In the genomic region with DNA sequence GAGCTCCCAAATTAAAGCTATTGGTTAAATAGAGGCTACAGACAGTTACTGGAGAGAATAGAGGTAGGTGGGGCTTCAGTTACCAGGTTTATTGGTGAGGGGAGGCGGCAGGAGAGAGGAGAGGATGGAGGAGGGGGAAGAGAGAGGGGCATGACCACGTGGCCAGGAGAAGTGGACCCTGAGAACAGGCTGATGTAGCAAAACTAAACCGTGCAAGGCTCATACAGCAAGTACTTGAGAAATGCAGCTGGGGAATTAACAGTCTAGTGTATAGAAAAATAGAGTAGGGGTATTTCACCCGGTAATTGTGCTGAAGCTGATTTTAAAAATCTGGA, we compare ENCODE assay signal across 10 mouse cellular contexts. TPM values are rescaled to one million over a fixed set of nuclear protein-coding genes. Genes with fewer than 3 reads are reported as not detected.
DNase-seq lines count a peak whose midpoint lies in the region; ATAC-seq and TF ChIP-seq lines count a peak whose summit lies in the region.
"Had no signal": no experiment of that assay in that cellular context is flagged by ENCODE, and none has a peak within 500 bp of the region (broad histone marks: within the 10 kb centered on the region; RNA-seq: fewer than 3 reads in every experiment).

No protein-coding gene starts in this region.

- no peak for TF ChIP-seq POLR2A in kidney, adult 2 months (IDR thresholded peaks at IDR 0.05; ENCODE audit: low read depth, low read length)

- TF ChIP-seq CTCF in kidney, adult 2 months (conservative IDR thresholded peaks at IDR 0.05; ENCODE audit: insufficient read depth, insufficient read length, low read depth, low read length): no peak

- H3K36me3 ChIP-seq in kidney, embryonic 15.5 days: no peaks in the 10 kb centered on the region
- no peaks in the 10 kb centered on the region for H3K36me3 ChIP-seq in kidney, adult 2 months (ENCODE audit: control insufficient read depth, insufficient read depth, low read length)
- no peaks in the 10 kb centered on the region for H3K36me3 ChIP-seq in embryonic facial prominence, embryonic 10.5 days (replicated peaks)
- no peaks in the 10 kb centered on the region for H3K36me3 ChIP-seq in hindbrain, embryonic 12.5 days
- no peaks in the 10 kb centered on the region for H3K36me3 ChIP-seq in liver, embryonic 15.5 days (replicated peaks)

- ATAC-seq in kidney, embryonic 15.5 days (replicated peaks; ENCODE audit: low FRiP score): peak; percentile 47; the same call in 1 of the 2 replicates
- ATAC-seq in hindbrain, embryonic 12.5 days (ENCODE audit: low FRiP score): no peak
- ATAC-seq in liver, embryonic 15.5 days (ENCODE audit: insufficient read depth): no peak

- no peaks in the 10 kb centered on the region for H3K9me3 ChIP-seq in kidney, embryonic 15.5 days (replicated peaks)
- H3K9me3 ChIP-seq in embryonic facial prominence, embryonic 10.5 days: no peaks in the 10 kb centered on the region
- H3K9me3 ChIP-seq in hindbrain, embryonic 12.5 days (replicated peaks): no peaks in the 10 kb centered on the region
- H3K9me3 ChIP-seq in liver, embryonic 15.5 days (replicated peaks): no peaks in the 10 kb centered on the region

- no peak overlapping the region for H3K27ac ChIP-seq in kidney, embryonic 15.5 days
- no peak overlapping the region for H3K27ac ChIP-seq in kidney, adult 2 months (ENCODE audit: insufficient read depth, low read depth, low read length)
- peak overlapping the region; percentile 8; the same call in 1 of the 2 replicates for H3K27ac ChIP-seq in embryonic facial prominence, embryonic 10.5 days (replicated peaks)
- no peak overlapping the region for H3K27ac ChIP-seq in hindbrain, embryonic 12.5 days
- H3K27ac ChIP-seq in liver, embryonic 15.5 days (replicated peaks): no peak overlapping the region

- no peak for DNase-seq in kidney, adult 2 months
- DNase-seq in embryonic facial prominence, embryonic 10.5 days (ENCODE audit: low spot score): peak; percentile 28
- no peak for DNase-seq in frontal cortex, adult 2 months (ENCODE audit: extremely low spot score in 1 of 2, low spot score in 1 of 2)
- no peak for DNase-seq in left cerebral cortex, adult 11 months (ENCODE audit: low spot score)
- DNase-seq in adrenal gland, postnatal 4 days (ENCODE audit: low spot score in 2 of 2): no peak
- DNase-seq: gastrocnemius, postnatal 14 days; right cerebral cortex, postnatal 4 days had no signal

- 0 out of 2 replicates have a peak, but pooled peaks cover 3% of the 10 kb centered on the region for H3K27me3 ChIP-seq in kidney, embryonic 15.5 days
- H3K27me3 ChIP-seq in kidney, adult 2 months (replicated peaks; ENCODE audit: control insufficient read depth, insufficient read depth, low read length): no peaks in the 10 kb centered on the region
- peaks cover 31% of the 10 kb centered on the region for H3K27me3 ChIP-seq in embryonic facial prominence, embryonic 10.5 days (replicated peaks; ENCODE audit: low read depth, poor library complexity, severe bottlenecking)
- peaks cover 17% of the 10 kb centered on the region for H3K27me3 ChIP-seq in hindbrain, embryonic 12.5 days
- H3K27me3 ChIP-seq in liver, embryonic 15.5 days: peaks cover 44% of the 10 kb centered on the region

- H3K4me2 ChIP-seq in kidney, embryonic 15.5 days: peak overlapping the region; percentile 51
- H3K4me2 ChIP-seq in hindbrain, embryonic 12.5 days (replicated peaks): peak overlapping the region; percentile 11; the same call in 1 of the 2 replicates
- H3K4me2 ChIP-seq in liver, embryonic 15.5 days: 0 out of 2 replicates have a peak overlapping the region, but pooled peaks have one; percentile 42

- H3K4me1 ChIP-seq in kidney, embryonic 15.5 days: peaks cover 17% of the 10 kb centered on the region
- H3K4me1 ChIP-seq in kidney, adult 2 months (ENCODE audit: control insufficient read depth, insufficient read depth, low read length): no peaks in the 10 kb centered on the region
- peaks cover 34% of the 10 kb centered on the region for H3K4me1 ChIP-seq in embryonic facial prominence, embryonic 10.5 days
- peaks cover 14% of the 10 kb centered on the region for H3K4me1 ChIP-seq in hindbrain, embryonic 12.5 days
- peaks cover 10% of the 10 kb centered on the region; the same call in 1 of the 2 replicates for H3K4me1 ChIP-seq in liver, embryonic 15.5 days (replicated peaks)

- 5% methylated on average over 4 of the region's 4 CpGs for WGBS in kidney, embryonic 15.5 days
- 25% methylated on average over 4 of the region's 4 CpGs for WGBS in kidney, adult 2 months
- WGBS in embryonic facial prominence, embryonic 10.5 days: 6% methylated on average over 4 of the region's 4 CpGs
- 6% methylated on average over 4 of the region's 4 CpGs for WGBS in hindbrain, embryonic 12.5 days
- WGBS in liver, embryonic 15.5 days (ENCODE audit: insufficient replicate concordance): 14% methylated on average over 4 of the region's 4 CpGs

- peak overlapping the region; percentile 5; the same call in 1 of the 2 replicates for H3K4me3 ChIP-seq in kidney, embryonic 15.5 days (replicated peaks)
- H3K4me3 ChIP-seq in kidney, adult 2 months (ENCODE audit: insufficient read depth, low read depth, low read length): no peak overlapping the region
- peak overlapping the region; percentile 38 for H3K4me3 ChIP-seq in embryonic facial prominence, embryonic 10.5 days
- no peak overlapping the region for H3K4me3 ChIP-seq in hindbrain, embryonic 12.5 days
- no peak overlapping the region for H3K4me3 ChIP-seq in liver, embryonic 15.5 days (replicated peaks)

- no peak overlapping the region for H3K9ac ChIP-seq in kidney, embryonic 15.5 days
- H3K9ac ChIP-seq in hindbrain, embryonic 12.5 days: no peak overlapping the region
- H3K9ac ChIP-seq in liver, embryonic 15.5 days: no peak overlapping the region; the same call in 1 of the 2 replicates

RNA-seq across cellular contexts. Expression of a gene that starts 5.9 kb away (rescaled TPM):
- polyA plus RNA-seq in kidney, embryonic 15.5 days (2015; fragmentation: Nextera tagmentation; extraction: Ambion mirVana): 28.5 and 29.0 TPM in 2 replicates
- polyA plus RNA-seq in kidney, adult 2 months (2012; rRNA removed): 19.8 and 26.9 TPM in 2 replicates
- polyA plus RNA-seq in embryonic facial prominence, embryonic 10.5 days (2016; fragmentation: Nextera tagmentation; extraction: Ambion mirVana): 28.1 and 31.0 TPM in 2 replicates
- polyA plus RNA-seq in hindbrain, embryonic 12.5 days (2016; fragmentation: Nextera tagmentation; extraction: Ambion mirVana): 40.3 and 43.3 TPM in 2 replicates
- polyA plus RNA-seq in liver, embryonic 15.5 days (2015; fragmentation: Nextera tagmentation; extraction: Ambion mirVana): 9.4 and 11.7 TPM in 2 replicates
- polyA plus RNA-seq in frontal cortex, adult 2 months (2012; rRNA removed): 76.9 and 82.6 TPM in 2 replicates
- total RNA-seq in adrenal gland, postnatal 4 days (2021): 10 to 100 TPM; 43.7 to 48.6 TPM

Comparison
In these comparisons a context has a peak if more than half of its experiments do, and no peak if none do; other contexts are left out.
1. H3K4me3 ChIP-seq: peak in kidney, embryonic 15.5 days (single experiment) and embryonic facial prominence, embryonic 10.5 days (single experiment); none in kidney, adult 2 months (single experiment), hindbrain, embryonic 12.5 days (single experiment) and liver, embryonic 15.5 days (single experiment).
2. Peak in every context shown above with its lines, with median percentiles within 50 percentile points of each other: H3K4me2 ChIP-seq.